Mouse (Mus musculus) thymus, postnatal 0 days (tissue): ENCODE measurements at regions not wholly inside any gene's neighbourhood (a gene's known extent, or its start where the extent isn't known, plus 50 kb on each side); places are given as distances from the start of the nearest gene placed in this dataset.

Experiments
- DNase-seq: peaks from one replicate; pipeline ENCODE4 v3.0.0-alpha.2; 2015; ENCODE audit warnings: low spot score

DNA sequence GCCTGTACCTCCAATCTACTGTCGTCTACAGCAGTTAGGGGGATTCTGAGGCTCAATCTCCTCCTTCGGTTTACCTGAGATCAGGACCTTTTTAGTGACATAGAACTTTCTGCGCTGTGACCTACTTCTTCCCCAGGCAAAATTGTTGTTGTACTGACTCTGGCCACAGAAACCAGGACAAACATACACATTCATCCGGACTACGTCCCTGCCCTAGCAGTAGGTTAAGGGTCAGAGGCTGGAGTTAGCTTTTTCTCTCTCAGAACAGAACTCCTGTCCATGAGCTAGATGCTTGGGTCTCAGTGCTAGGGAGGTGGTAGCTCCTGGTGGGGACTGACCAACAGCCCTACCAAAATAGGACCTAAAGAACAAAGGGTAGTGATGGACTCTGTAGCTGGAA is 180.2 kb downstream of the Rybp start:
- no peak for DNase-seq

DNA sequence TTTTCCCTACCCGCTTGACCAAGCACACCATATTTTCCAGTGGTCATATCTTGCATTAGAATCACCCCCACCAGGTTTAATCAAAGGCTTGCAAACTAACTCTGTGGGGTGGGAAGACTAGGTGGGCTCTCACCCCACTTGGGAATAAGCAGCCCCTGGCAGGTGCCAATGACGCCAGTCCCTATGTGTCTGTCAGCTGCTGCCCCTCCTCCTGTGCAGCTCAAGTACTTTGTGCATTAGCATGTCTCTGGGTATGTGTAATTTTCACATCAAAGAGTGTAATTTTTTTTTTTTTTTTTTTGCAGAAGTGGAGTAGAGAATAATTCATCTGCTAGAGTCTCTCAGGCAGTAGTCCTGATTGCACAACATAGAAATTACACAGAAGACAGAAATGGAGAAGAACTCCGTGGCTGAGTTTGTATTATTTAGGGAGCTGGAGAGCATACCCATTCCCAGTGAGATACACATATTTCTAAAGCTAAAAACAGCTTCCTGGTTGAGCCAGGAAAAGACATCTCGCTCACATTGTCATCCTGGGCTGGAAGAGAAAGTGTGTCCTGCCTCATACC is 186.6 kb downstream of the Rybp start:
- DNase-seq: no peak

DNA sequence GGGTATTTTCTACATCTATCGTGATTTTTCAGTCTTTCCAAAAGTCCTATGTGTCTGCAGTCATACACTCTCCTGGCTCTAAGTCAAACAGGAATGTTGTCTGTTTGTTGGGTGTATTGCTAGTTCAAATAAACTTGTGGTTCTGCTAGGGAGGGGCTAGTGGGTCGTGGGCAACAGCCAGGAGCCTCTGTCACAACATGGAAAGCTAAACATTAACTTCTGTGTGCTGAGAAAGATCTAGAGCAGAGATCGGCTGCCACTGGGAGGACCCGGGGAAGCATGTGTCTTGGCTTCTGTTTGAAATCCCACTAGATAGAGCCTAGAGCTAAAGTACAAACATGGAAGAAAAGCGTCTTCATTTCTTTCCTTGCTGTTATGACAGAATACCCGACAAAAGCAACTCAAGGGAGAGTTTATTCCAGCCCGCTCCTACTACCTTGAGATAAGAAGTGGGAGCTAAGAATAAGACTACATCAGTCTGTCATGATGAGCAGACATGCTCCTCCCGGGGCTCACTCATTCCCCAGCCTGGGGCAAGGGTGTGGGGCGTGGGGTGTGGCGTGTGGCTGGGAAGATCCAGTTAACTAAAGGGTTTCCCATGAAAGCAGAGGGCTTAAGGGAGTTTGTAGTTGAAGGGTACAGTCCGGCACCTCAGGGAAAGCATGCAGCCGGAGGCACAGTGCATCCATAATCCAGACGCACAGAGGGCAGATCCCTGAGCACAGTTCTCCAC is 190.7 kb downstream of the Rybp start:
- no peak for DNase-seq

DNA sequence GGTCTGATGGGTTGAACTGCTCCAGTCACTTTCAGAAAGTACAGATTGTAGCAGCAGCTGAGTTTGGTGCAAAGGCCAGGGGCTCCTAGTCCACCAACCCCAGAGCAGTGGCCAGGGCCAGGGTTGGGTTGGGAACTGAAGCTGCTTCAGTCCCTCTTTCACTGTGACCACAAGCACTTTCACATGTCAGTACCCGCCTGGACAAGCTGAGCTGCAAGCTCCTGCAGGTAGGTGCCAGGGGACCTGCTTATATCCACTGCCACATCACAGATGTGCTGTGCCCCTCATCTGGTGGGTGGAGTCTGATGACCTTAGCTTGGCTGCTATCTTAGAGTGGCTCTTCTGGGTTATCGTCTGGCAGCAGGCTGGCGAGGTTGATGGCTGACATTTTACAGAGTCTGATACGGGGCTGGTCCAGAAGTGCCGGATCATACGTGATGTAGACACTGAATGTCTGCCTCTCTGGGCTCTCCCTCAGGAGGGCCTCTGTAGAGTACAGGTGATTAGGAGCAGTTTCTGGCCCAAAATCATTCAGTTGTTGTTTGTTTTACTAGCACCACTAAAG is 192.6 kb downstream of the Rybp start:
- no peak for DNase-seq

DNA sequence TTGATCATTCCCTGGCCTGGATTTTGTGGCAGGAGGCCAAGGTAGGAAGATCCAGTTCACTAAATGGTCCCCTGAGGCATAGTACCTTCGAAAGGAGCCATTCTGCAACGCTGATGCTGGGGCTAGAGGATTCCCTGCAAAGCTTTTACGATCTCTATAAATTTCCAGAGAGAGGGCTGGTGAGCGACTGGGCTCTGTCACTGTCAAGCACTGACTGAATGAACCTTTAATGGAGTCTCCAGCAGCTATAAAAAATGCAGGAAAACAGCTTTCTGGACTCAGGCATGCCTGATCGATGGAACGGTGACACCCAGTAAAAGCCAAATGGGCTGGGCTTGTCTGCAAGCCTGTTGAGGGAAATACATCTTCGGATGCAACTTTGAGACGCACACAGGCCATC is 194.4 kb downstream of the Rybp start:
- DNase-seq: no peak

DNA sequence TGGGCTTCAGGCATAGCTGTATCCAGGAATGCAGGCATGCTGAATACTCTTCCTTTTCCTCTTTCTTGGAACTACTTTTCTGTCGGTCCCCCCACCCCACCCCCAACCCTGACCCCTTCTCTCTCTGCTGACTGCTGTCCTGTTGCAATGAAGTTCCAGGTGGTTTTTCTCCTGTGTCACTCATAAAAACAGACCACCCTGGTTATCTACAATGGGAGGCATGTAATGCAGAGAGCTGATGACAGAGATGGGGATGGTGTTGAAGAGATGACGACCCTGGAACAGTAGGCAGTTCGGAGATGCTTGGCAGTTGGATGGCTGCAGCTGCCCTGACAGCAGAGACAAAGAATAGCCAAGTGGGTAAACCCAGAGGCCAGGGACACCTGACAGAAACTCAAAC is 195.5 kb downstream of the Rybp start:
- DNase-seq: no peak

DNA sequence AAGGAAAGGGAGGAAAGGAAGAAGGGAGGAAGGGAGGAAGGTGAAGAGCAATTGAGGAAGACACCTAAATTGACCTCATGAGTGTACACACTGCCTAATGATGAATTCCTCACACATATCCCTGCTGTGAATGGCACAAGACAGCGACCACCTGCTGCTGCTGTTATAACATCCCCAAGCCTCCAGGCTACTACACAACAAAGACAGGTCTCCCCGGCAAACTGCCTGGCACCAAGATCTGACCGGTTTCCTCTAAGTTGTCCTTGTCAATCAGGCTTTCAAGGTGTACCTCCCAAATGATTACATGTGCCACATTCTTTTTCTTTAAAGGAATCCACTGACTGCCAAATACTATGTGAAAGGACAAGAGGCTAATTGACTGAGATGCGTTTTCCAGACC is 198.7 kb downstream of the Rybp start:
- DNase-seq: no peak

DNA sequence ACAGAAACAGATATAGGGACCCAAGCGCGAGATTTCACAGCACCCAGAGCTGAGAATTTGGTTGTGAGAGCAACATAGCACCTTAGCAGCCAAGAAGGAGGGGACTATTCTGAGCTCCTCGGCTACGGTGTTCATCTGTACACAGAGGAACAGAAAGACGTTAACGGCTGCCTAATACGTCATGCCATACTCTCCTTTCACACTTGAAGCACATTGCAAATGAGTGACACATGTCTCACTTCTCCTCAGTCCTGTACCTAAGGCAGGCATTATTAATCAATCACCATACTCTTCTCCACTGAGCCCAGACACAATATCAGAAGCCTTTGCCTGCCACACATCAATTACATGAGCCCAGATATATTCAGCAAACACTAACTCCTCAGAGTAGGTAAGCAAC is 200.5 kb downstream of the Rybp start:
- no peak for DNase-seq

DNA sequence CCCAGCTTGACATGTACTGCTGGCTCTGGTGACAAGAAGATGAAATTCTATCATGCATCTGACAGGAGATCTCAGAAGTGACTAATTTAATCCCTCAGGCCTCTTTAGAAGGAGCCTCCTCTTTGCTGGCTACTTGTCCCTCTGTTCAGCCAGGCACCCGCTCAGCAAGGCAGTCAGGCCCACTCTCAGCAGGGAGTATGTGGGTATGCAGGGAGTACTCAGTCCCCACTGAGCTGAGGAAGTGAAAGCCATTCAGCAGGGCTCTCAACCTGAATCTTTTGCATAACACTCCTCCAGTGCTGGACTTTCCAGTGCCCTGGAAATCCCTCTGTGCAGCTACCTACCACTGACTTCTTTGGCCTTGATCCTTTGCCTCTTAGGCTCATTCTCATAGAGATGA is 201.3 kb downstream of the Rybp start:
- no peak for DNase-seq

DNA sequence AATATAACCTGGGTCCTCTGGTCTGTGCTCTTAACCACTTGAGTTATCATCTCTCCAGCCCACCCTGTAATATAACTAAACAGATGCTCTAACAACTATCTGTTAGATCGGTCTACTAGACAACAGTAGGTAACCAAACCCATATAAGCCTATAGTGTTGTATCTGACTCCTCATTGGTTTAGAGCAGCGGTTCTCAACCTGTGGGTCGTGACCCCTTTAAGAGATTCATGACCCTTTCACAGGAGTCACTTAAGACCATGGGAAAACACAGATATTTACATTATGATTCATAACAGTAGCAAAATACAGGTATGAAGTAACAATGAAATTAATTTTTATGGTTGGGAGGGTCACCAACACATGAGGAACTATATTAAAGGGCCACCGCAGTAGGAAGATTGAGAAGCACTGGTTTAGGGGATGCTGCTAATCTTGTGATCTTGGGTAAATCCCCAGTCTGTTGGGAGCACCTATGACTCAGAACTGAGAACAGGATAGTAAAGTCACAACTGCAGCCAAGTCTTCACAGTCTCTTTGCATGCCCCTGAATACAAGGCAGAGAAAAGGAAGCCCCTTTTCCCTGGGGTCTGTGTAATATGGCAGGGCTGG is 203.3 kb downstream of the Rybp start:
- no peak for DNase-seq

DNA sequence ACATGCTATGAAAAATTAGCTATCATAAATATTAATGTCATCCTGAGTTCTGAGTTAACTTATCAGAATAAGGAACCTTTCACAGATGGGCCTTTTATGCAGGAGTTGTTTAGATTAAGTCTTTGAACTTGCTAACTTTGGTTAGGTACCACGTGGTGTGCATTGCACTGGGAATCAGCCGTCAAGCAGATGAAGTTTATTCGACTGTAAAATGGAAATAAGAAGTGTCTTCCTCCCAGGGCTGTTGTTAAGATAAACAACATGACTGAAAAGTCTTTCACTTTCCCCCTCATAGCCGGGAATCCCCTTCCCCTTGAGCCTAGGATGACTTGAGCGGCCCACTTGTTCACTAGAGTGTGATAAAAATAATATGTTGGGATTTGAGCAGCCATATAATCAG is 204.2 kb downstream of the Rybp start:
- DNase-seq: no peak

DNA sequence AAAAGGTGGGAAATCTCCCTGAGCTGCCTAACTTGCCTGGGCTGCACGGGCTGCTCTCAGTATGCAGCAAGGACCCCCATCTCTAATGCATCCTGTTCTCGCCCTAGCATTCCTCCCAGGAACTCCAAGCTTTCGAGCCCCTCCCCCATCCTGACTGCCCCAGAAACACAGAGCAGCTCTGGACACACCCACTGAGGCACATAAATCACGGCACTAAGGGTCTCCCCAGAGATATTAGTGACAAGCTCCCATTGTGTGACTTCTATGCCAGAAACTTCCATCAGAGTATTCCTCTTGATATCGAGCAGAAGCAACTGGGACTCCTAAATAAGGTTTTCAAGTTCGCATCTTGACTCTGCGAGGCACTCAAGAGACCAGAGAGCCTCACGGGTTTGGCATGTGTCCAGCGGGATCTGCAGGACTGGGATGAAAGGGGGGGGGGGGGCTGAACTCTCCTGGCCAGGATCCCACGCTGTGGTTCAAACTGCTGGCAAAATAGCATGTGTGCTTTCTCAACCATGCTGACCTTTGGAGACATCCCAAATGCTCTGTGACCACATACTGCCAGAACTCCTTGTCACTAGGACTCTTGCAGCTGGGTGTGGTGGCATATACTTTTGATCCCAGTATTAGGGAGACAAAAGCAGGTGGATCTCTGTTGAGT is 212.5 kb downstream of the Rybp start:
- DNase-seq: no peak

DNA sequence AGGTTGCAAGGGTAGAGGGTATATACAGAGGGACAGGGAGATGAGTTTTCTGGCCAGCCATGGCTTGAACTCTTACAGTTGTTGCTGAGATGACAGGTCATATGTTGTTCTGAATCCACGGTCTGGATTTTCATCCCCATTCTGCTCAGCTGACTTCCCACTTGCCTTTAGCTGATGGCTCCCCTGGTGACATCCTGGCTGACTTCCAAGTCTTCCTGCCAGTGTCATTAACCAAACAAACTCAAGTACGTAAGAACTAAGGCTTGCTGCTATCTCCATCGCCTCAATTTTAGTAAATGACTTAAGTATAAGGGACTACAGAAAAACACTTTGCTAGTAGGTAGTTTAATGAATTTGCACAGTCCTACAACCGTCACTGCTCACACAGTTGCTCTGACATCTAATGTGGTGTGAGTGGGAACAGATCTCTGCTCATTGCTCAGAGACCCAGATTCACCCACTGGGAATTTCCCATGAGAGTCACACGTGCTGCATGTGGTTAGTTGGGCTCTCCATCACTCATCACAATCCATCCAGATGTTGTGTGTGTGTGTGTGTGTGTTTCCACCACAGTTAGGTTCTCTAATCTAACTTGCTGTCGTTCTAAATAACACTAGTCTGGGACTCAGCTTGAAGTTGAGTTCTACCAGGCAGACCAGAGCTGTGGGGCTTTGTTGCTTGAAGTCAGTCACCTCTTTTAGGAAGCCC is 214.9 kb downstream of the Rybp start:
- DNase-seq: no peak

DNA sequence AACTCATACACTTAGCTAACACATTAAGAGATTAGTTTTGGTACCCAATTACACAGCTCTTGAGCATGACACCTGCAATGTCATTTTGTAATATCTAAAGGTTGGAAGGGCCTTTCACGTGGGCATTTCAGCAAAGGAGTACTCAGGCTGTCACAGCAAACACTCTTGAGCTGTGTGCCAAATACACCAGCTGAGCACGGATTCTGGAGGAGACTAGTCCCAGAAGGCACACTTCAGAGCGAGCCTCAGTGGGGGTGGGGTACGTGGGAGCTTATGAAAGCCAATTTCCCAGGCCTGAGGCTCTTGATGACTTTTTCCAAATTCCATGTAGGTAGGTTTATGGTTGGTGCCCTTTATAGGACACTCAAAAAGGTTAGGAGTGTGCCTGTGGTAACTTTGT is 218.1 kb downstream of the Rybp start:
- no peak for DNase-seq

DNA sequence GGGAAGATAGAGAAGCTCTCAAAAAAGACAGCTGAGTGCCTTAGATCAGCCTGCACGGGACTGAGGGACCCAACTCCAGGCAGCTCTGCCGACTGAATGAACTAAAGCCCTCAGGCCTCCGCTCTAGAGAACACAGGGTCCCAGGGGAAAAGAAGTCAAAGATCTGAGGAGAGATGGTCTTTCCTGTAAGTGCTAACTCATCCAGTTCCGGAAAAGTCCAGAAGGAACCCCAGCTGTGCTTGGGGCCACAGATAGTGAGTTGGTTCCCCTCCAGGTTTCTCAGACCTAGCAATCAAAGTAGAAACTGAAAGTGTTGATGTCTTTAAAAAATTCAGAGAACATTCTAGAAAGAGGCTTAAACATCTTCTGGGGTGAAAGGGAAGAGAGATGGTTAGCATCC is 220.0 kb downstream of the Rybp start:
- no peak for DNase-seq

DNA sequence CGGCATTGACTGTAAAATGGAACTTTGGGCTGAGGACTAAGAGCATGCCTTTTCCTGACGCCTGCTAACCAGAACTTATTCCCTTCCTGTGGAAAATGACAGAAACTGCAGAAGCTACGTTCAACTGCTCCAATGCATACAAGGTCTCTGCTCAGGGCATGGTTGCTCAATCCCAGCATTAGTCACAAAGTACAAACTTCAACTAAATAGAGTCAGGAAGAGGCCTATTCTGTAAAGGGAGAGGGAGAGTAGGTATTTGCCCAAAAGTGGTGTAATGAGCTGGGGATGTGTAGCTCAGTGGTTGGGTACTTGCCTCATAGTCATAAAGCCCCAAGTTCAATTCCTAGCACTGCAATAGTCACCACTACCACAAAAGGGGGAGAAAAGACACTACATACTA is 221.7 kb downstream of the Rybp start:
- no peak for DNase-seq

DNA sequence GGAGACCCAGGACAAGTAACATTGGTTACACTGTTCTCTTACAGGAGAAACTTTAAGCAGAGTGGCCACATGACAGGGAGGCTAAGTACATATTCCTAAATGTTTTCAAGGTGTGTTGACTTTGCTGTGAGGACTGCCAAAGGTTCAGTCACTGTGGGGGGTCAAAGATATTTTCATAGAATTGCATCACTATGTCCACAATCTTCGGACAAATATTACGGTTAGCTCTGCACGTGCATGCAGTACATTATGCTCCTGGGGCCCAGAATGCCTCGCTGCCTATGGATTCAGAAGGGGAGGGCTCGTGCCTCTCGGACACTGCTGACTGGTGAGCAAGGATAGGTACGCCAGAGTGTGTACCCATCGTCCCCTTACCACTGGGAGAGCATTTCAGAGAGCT is 224.3 kb downstream of the Rybp start:
- no peak for DNase-seq

DNA sequence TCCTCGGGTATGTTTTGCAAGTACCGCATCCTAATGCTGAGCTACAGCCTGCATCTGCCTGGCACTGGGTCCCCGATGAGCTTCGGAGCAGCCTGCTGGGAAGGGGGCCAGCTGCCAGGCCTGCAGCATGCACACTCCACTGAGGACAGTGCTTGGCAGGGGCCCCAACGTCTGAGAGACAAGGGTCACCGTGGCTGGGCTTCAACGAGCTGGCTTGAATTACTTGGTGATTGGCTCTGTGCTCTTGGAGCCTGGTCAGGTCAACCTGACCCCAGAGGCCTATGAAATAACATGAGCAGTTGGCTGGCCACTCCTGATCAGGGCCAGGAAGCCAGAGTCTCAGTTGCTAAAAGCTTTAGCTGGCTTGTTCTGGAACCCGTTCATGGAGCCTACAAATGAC is 227.5 kb downstream of the Rybp start:
- DNase-seq: no peak

DNA sequence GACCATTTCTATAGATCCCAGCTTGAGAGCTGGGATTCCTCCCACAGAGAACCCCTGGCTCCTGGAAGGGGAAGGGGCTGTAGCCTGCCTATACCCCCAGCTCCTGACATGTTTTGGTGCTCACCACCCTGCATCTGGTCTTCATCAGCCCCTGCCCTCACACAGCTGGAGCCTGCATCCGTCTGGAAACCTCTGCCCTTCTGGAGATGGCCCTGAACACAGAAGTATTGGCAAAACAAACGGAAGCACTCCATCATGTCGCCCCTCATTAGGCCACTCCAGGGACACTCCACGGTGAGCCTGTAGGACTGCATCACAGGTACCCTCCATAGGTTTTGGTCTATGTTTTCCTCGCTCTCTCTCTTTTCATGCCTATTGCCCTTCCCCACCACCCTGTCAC is 231.3 kb downstream of the Rybp start:
- no peak for DNase-seq

DNA sequence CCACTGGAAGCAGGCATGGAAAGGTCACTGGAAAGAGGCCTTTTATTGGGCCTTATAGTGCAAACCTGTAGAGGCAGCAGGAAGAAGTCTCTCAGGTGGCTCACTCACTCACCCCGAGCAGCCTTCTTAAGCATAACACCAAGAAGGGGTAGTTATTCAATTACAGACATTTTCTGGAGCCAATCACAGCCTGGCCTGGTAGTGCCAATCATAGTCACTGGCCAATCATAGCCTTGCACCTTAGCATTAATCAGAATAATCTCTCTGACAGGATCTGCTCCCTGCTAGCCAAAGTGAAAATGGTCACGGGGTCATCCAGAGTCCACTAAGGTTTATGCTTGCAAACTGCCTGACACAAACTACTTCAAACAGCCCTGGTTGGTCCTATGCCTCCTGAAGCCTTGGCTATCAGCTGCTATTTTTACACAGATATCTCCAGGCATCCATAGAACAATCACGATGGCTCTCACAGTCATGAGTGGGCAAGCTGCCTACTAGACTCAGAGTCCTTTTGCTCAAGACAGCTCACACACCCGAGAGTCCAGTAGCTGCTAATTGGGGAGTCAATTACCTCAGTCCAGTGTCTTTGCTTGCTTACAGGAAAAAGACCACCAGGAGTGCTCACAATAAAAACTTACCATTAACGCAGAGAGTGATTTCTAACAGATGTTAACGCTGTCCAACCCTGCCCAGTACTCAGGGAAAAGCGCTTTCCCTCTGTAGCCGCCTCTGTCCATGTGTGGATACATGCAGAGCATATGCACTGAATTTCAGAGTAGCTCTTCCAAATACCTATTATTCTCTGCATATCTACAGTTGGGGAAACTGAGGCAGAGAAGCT is 234.1 kb downstream of the Rybp start:
- DNase-seq: no peak

DNA sequence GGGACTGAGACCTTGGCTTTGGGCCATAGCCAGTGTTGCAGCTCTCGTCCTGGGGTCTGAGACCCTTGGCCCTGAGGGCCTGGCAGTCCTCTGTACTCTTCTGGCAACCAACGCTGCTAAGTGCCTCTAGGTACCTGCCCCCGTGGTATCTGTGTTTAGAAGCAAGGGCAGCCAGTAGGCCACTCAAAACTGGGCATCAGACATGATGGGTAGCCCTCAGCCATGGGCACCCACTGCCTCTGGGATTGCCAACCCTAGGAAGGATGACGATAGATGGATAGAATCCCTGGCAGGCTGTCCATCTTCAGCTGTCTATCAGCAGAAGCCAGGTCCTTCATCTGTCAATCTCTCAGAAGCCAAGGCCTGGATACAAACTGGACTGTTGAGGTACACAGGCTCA is 234.9 kb downstream of the Rybp start:
- no peak for DNase-seq
